Mouse (Mus musculus) granulocyte monocyte progenitor cell, adult 5-6 weeks (primary cell): ENCODE data around the gene Rars. TPM values are rescaled to one million over a fixed set of nuclear protein-coding genes. Genes with fewer than 3 reads are reported as not detected.
"Not testable (repeated sequence)": the region's sequence is repeated elsewhere in the genome, so short reads cannot be mapped to it uniquely, and the experiment has no call there.

Experiments used
- ATAC-seq: replicated peaks from 2 replicates; pipeline ENCODE4 v1.8.0; 2016; ENCODE audit warnings: mild to moderate bottlenecking, moderate TSS enrichment, inconsistent platforms; ENCODE audit not compliant: poor library complexity, severe bottlenecking
- total RNA-seq, 2 experiments: library from RNA; stranded (forward) in 1 of 2; stranded (reverse) in 1 of 2; fragments of 200-712, 200-1000 nt in 1 of 2; fragments of >200 nt in 1 of 2; fragmentation: Nextera tagmentation in 1 of 2; gene quantifications; 2 replicates each; pipeline ENCODE4 v1.2.3; 2014 to 2017

The Rars gene
- total RNA-seq (2014; fragmentation: Nextera tagmentation) (111 and 133 TPM in 2 replicates), total RNA-seq (2017) (120 and 124 TPM in 2 replicates)

GRCm38 (mm10) chr11:35834022-35834760, at the start of gene Rars:
Gene Rars, minus strand, starts transcription at chr11:35834506.
- ATAC-seq = peak; percentile 87

GRCm38 (mm10) chr11:35882777-35883176, 48.5 kb upstream of the Rars start:
- no peak for ATAC-seq

DNA sequence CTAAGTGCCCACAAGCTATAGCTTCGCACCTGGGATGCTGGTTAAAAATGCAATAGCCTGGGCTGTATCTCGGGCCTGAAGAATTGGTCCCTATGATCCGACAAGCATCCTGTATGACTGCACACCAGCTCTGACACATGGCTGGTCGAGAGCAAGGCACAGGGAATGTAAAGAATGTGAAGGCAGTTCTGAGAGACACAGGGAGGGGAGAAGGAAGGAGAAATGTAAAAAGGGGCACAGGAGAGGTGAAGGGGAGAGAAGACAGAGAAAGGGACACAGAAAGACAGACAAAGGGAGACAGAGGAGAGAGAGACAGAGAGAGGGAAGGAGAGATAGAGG, 44.2 kb upstream of the Rars start:
- ATAC-seq = no peak

DNA sequence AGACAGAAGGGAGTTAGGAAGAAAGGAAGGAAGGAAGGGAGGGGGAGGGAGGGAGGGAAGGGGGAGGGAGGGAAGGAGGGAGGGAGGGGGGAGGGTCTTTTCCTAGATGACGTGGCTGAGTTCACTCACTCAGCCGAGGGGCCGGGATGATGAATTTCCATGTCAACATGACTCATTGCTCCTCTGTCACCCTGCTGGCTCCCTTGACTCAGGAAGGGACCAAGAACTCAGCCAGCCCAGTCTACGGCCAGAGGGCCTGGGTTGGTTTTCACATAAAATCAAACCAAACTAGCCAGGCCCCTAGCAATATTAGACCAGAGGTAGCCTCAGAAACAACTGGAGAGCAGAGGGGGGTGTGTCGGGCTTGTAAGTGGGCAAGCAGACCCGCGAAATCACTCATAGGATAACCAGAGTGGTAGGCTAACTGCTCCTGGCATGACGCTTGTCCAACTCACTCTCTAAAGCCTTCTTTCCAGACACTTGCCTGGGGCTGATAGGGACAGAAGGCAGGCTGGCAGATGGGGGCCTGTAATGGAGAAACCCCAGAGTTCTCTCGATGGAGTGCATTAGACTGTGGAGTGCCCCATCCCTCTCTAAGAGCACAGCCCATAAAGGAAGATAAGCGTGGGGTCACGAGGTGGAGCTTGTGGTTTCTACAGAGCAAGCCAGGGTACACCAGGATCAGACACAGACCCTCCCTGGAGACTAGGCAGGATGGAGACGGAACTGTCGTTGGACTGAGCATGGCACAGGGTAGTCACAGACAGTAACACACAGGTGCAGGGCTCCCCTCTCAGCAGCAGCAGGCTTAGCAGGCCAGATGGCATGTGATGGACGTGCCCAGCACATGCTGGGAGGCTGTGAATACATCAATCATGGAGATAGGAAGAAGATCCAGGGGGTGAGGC, 43.6 kb upstream of the Rars start:
- no peak for ATAC-seq

- ATAC-seq = no peak
Observed at GRCm38 (mm10) chr11:35873624-35874244, 39.4 kb upstream of the Rars start.

DNA sequence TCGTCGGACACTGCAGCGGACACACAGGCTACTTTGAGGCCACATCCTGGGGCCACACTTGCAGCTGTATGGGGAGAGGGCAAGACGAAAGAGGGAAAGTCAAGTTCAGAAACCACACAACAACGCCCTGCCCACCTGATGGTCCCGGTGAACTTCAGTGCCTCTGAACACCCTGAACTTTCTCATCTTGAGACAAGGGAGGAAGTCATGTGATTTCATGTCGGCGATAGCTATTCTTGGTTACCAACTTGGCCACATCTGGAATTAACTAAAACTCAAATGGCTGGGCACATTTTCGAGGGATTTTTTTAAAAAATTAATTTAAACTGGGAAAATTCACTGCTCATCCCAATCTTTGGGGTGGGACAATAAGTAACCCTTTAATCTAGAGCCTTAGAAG, 36.7 kb upstream of the Rars start:
- ATAC-seq = no peak

DNA sequence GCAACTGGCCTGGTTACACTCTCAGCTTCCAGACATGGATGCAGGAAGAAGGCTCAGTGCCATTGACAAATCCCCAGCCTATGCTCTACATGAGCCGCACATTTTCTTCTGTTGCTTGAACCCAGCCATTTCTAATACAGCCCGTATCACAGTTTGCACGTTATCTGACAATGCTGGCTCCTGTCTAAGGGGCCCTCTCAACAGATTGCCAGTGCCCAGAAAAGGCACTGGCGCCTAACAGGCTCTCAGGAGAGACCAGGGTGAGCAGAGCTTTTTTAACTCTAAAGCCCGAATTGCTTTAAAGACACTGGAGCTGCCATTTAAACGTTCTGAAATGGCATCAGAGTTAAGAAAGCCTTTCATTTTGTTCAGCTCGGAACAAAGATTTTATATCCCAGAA, 31.8 kb upstream of the Rars start:
- no peak for ATAC-seq

DNA sequence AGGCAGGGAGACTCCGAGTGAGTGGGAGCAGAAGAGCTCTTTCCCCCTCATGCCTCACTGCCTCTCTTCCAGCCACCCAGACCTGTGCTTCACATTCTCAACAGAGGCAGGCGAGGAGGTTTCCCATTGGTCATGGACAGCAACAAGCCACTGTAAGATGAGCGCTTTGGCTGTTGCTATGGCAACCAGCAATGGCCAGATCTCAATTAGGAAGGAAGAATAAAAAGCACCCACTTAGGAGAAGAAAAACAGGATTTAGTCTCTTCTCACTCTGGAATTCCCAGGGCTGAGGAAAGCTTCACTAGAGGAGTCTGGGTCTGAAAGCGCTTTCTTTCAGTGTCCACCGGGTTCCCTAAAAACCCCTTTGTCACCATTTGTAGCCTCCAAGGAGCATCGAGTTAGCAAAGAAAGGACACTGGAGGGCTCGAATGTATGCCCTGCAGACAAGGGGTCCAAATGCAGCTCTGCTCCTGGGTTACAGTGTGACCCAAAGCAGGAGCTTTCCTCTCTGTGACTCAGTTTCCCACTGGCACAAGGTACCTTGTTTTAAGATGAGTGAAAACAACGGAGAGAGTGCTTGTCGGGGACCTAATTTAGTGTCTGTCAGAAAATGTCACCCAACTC, 30.8 kb upstream of the Rars start:
- ATAC-seq = no peak

DNA sequence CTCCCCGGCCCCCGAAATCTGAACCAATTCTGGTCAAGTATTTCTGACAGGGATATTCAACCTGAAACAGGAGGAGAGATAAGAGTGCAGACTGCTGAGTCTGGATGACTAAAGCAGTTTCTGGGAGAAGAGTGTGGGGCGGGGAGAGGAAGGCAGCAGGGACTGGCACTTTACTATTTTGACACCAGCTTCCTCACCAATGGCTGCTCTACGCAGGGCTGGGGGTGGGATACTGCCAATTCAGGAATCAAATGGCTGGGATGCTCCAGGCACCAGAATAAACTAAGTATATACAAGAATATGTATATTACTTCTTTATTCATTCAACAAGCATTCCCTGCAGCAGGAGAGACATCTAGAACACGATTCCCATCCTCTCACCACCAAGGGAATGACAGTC, 29.3 kb upstream of the Rars start:
- ATAC-seq = no peak

- no peak for ATAC-seq
Observed at GRCm38 (mm10) chr11:35857395-35858067, 23.2 kb upstream of the Rars start.

- ATAC-seq = no peak
Observed at GRCm38 (mm10) chr11:35856359-35857040, 22.2 kb upstream of the Rars start.

GRCm38 (mm10) chr11:35855567-35855966, 21.3 kb upstream of the Rars start:
- ATAC-seq = no peak

GRCm38 (mm10) chr11:35854941-35855340, 20.6 kb upstream of the Rars start:
- no peak for ATAC-seq

DNA sequence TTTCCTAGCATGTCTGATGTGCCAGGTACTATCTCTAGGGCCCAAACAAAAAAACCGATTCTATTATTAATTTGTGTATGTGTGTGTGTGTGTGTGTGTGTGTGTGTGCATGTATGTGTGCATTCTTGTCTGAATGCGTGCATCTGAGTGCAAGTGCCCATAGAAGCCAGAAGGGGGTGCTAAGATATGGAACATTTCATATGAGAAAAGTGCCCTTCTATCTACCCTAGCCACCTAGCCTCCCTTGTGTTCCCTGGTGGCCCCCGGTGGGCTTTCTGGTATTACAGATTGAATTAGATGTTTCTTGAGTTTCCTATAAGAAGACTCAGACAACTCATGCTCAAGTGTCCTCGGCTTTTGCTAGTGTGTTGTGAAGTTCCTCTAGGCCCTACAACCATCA, 19.3 kb upstream of the Rars start:
- ATAC-seq = no peak

DNA sequence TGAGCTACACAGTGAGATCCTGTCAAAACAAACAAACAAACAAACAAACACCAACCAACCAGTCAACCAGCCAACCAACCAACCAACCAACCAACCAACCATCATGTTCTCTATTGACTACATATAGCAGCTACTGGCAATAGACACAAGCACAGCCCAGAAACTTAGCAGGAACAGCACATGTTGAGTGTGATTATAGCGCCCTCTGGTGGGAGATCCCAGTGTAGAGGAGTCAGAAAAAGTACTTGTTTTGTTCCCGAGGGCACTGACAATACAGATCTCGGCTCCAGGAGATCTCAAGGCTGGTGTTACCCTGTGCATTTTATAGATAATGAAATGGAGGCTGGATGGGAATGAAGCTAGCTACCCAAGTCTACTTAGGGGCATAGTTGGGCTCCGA, 18.4 kb upstream of the Rars start:
- peak; percentile 69 for ATAC-seq

GRCm38 (mm10) chr11:35844299-35844698, 10.0 kb upstream of the Rars start:
- ATAC-seq = no peak

DNA sequence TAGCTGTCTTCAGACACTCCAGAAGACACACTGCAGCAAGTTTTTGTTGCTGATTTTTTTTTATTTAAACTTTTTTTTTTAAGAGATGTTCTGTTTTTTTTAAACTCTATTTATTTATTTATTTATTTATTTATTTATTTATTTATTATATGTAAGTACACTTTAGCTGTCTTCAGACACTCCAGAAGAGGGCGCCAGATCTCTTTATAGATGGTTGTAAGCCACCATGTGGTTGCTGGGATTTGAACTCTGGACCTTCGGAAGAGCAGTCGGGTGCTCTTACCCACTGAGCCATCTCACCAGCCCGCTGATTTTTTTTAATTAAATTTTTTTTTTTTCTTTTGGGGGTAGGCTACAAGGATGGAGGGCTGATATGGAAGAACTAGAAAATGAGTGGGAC, 8.3 kb upstream of the Rars start:
- ATAC-seq = not testable (repeated sequence)

DNA sequence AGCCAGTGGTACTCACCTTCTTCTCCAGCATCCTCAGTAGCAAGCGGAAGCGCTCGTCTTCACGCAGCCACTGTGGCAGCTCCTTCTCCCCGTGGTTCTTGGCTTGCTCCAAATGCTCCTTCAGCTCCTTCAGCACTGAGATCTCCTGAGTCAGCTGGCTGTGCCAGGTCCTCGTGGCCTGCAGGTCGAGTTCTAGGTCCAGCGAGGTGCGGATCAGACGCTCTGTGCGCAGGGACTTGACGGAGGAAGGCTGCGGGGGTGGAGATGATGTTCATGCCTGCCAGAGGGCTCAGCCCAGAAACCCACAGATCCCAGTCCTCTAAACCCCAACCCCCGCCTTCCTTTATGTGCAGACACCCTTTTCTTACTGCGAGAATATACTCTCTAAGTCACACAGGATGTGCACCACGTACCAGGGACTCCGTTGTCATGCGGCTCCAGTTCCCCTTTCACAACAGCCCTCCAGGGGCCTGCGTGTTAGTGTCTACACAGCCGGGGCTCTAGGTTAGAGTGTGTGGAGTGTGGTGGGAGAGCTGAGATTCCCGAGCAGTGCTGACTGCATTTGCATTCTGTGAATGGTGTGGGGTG, 7.5 kb upstream of the Rars start:
- ATAC-seq = peak; percentile 62

DNA sequence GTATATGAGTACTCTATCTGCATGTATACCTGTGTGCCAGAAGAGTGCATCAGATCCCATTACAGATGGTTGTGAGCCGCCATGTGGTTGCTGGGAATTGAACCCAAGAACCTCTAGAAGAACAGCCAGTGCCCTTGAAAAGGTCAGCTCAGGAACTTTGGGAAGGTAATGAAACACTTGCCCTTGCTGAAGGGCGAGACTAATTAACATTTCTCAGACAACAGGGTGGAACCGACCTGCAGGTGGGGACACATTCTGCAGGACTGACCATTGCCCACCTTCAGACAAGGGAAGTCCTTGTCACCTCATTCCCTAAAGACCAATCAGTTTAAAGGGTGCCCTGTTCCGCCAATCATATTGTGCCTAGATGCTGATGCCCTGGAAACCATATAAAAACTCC, 6.5 kb upstream of the Rars start:
- not testable (repeated sequence) for ATAC-seq
